Mouse (Mus musculus): ENCODE results near the gene A030005L19Rik. TPM values are rescaled to one million over a fixed set of nuclear protein-coding genes. Genes with fewer than 3 reads are reported as not detected.
"Not testable (repeated sequence)": the region's sequence is repeated elsewhere in the genome, so short reads cannot be mapped to it uniquely, and the experiment has no call there.

A030005L19Rik gene
- 0.19 TPM in 1 of 2 replicates, not detected in the other for polyA plus RNA-seq (2015; fragmentation: Nextera tagmentation; extraction: Ambion mirVana)

GRCm38 (mm10) chr1:82913025-82913424 is at the start of gene A030005L19Rik:
Gene A030005L19Rik, plus strand, starts transcription at chr1:82913325.
- H3K9me3 ChIP-seq: no peaks in the 10 kb centered on the region
- no peak within 1 kb of the TSS for H3K4me3 ChIP-seq
- no peaks in the 10 kb centered on the region for H3K27me3 ChIP-seq
- no peaks in the 10 kb centered on the region for H3K4me1 ChIP-seq
- WGBS: 81% methylated on average over 3 of the region's 3 CpGs
- no peak within 1 kb of the TSS for H3K4me2 ChIP-seq
- ATAC-seq (ENCODE audit: insufficient number of reproducible peaks, low FRiP score, low TSS enrichment, low read depth): no peak
- no peak within 1 kb of the TSS for H3K9ac ChIP-seq
- peaks cover 3% of the 10 kb centered on the region; the same call in 1 of the 2 replicates for H3K36me3 ChIP-seq
- no peak within 1 kb of the TSS for H3K27ac ChIP-seq

DNA sequence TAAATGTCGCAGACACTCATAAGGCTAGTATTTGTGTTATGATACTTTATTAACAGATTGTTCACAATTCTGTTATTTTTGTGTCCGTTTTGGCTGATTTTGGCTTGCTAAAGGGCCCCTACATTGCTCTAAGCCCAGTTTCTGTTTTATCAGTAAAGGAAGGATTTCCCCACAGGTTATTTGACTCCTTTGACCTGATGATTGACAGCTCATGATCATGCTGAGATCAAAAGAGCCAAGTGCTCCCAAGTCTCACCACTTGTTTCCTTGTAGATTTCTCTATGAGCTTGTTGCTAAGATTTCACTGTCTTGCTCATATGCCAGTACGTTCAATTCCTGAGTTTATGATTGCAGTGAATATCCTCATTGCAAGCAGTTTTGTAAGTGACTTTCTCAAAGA is 42.9 kb upstream of the A030005L19Rik start:
- no peak overlapping the region for H3K27ac ChIP-seq

DNA sequence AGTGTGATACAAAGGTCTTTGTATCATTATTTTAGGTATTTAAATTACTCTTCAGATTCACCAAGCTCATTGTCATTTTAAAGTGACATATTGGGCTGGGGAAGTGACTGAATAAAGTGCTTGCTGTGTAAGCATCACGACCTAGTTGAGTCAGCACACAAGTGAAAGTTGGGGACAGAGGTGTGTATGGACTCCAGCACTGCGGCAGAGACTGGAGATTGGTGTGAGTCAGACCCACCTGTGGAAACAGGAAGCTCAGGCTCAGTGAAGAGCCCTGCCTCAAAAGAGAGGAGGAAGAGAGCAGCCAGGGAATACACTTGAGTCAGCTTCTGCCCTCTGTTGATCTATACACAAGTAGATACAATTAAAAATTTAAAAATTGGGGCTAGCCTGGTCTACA is 34.0 kb upstream of the A030005L19Rik start:
- WGBS: 76% methylated on average over 2 of the region's 2 CpGs
- Histone ChIP-seq H3K27ac (no peak overlapping the region), H3K27me3 (no peaks in the 10 kb centered on the region), H3K9me3 (no peaks in the 10 kb centered on the region), H3K4me3 (no peak overlapping the region), H3K4me2 (no peak overlapping the region), H3K9ac (no peak overlapping the region), H3K4me1 (no peaks in the 10 kb centered on the region), H3K36me3 (peaks cover 33% of the 10 kb centered on the region)
- no peak for ATAC-seq (ENCODE audit: insufficient number of reproducible peaks, low FRiP score, low TSS enrichment, low read depth)

More for the DNA sequence above, 42.9 kb upstream of the A030005L19Rik start:
- 79% methylated on average over 3 of the region's 3 CpGs for WGBS
- Histone ChIP-seq H3K9ac (no peak overlapping the region), H3K4me3 (no peak overlapping the region), H3K4me2 (no peak overlapping the region), H3K36me3 (peaks cover 15% of the 10 kb centered on the region), H3K27me3 (no peaks in the 10 kb centered on the region), H3K9me3 (no peaks in the 10 kb centered on the region), H3K4me1 (no peaks in the 10 kb centered on the region)
- ATAC-seq (ENCODE audit: insufficient number of reproducible peaks, low FRiP score, low TSS enrichment, low read depth): no peak

DNA sequence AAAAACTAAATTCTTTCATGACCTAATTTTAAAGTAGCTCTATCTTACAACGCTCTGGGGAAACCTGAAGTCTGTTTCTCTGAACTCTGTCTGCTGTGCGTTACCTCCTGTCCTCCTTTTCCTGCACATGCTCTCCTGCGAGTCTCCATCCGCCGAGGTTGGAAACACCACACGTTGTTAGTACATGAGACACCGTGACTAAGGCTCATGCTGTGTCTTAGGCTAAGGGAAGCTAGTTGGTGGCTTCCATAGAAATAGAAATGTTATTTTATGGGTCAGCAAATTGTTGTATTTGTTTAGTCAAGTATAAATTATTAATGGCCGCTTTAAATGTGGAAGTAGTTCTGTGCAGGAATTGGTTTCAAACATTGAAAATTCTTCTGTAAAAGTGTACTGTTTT is 32.9 kb upstream of the A030005L19Rik start:
- Histone ChIP-seq H3K9me3 (no peaks in the 10 kb centered on the region), H3K9ac (no peak overlapping the region), H3K4me3 (no peak overlapping the region), H3K27me3 (no peaks in the 10 kb centered on the region), H3K27ac (no peak overlapping the region), H3K4me2 (no peak overlapping the region), H3K36me3 (peaks cover 37% of the 10 kb centered on the region), H3K4me1 (no peaks in the 10 kb centered on the region)
- WGBS: 83% methylated on average over 8 of the region's 8 CpGs
- ATAC-seq (ENCODE audit: insufficient number of reproducible peaks, low FRiP score, low TSS enrichment, low read depth): no peak

DNA sequence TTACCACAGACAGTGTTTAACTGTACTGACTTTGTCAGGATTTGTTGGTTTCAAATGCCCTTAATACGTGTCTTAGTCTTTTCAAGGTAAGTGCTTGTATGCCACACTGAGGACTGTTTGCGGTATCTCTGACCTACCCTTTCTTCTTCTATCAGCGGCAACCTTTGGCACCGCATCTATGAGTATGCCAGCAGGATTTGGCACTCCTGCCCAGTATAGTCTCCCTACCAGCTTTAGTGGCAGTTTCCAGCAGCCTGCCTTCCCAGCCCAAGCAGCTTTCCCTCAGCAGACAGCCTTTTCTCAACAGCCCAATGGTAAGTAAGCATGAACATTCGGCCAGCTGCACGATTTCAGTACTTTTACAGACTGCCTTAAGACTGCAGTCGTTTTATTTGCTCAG is 19.9 kb upstream of the A030005L19Rik start:
- WGBS: 95% methylated on average over 7 of the region's 7 CpGs

GRCm38 (mm10) chr1:82900567-82900966 is 12.6 kb upstream of the A030005L19Rik start:
- H3K27me3 ChIP-seq: no peaks in the 10 kb centered on the region
- no peak overlapping the region for H3K4me2 ChIP-seq
- no peak overlapping the region for H3K27ac ChIP-seq
- no peaks in the 10 kb centered on the region for H3K4me1 ChIP-seq
- no peak for ATAC-seq (ENCODE audit: insufficient number of reproducible peaks, low FRiP score, low TSS enrichment, low read depth)
- H3K4me3 ChIP-seq: no peak overlapping the region
- H3K9me3 ChIP-seq: no peaks in the 10 kb centered on the region
- peaks cover 27% of the 10 kb centered on the region for H3K36me3 ChIP-seq
- H3K9ac ChIP-seq: no peak overlapping the region
- 91% methylated on average over 1 of the region's 1 CpGs for WGBS

More for the DNA sequence above, 19.9 kb upstream of the A030005L19Rik start:
- Histone ChIP-seq H3K9ac (no peak overlapping the region), H3K9me3 (no peaks in the 10 kb centered on the region), H3K4me2 (no peak overlapping the region), H3K27me3 (no peaks in the 10 kb centered on the region), H3K4me3 (no peak overlapping the region), H3K27ac (no peak overlapping the region), H3K4me1 (no peaks in the 10 kb centered on the region), H3K36me3 (peaks cover 32% of the 10 kb centered on the region)
- no peak for ATAC-seq (ENCODE audit: insufficient number of reproducible peaks, low FRiP score, low TSS enrichment, low read depth)

GRCm38 (mm10) chr1:82901201-82901600 is 11.9 kb upstream of the A030005L19Rik start:
- 92% methylated on average over 3 of the region's 3 CpGs for WGBS
- Histone ChIP-seq H3K27ac (no peak overlapping the region), H3K4me2 (no peak overlapping the region), H3K27me3 (no peaks in the 10 kb centered on the region), H3K4me3 (no peak overlapping the region), H3K9me3 (no peaks in the 10 kb centered on the region), H3K4me1 (no peaks in the 10 kb centered on the region), H3K36me3 (peaks cover 27% of the 10 kb centered on the region), H3K9ac (no peak overlapping the region)
- ATAC-seq (ENCODE audit: insufficient number of reproducible peaks, low FRiP score, low TSS enrichment, low read depth): no peak

GRCm38 (mm10) chr1:82905886-82906285 is 7.2 kb upstream of the A030005L19Rik start:
- no peak overlapping the region for H3K9ac ChIP-seq
- no peak overlapping the region for H3K4me2 ChIP-seq
- peaks cover 20% of the 10 kb centered on the region for H3K36me3 ChIP-seq
- ATAC-seq (ENCODE audit: insufficient number of reproducible peaks, low FRiP score, low TSS enrichment, low read depth): no peak
- no peaks in the 10 kb centered on the region for H3K4me1 ChIP-seq
- 77% methylated on average over 3 of the region's 3 CpGs for WGBS
- no peak overlapping the region for H3K4me3 ChIP-seq
- H3K27ac ChIP-seq: no peak overlapping the region
- no peaks in the 10 kb centered on the region for H3K9me3 ChIP-seq
- H3K27me3 ChIP-seq: no peaks in the 10 kb centered on the region

DNA sequence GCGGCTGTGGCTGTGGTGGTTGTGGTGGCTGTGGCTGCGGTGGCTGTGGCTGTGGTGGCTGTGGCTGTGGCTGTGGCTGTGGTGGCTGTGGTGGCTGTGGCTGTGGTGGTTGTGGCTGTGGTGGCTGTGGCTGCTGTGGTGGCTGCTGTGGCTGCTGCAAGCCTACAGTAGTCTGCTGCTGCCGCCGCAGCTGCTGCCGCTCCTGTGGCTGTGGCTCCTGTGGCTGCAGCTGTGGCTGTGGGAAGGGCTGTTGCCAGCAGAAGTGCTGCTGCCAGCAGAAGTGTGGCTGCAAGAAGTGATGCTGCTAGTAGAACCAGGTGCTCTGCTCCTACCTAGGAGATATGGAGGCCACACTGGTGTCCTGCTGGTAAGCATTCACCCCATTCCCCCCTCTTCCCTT is 309 bp downstream of the A030005L19Rik start:
- H3K27ac ChIP-seq; H3K4me1 ChIP-seq; H3K4me3 ChIP-seq; H3K9me3 ChIP-seq; H3K36me3 ChIP-seq; H3K4me2 ChIP-seq; ATAC-seq (ENCODE audit: insufficient number of reproducible peaks, low FRiP score, low TSS enrichment, low read depth); H3K27me3 ChIP-seq; H3K9ac ChIP-seq: not testable (repeated sequence)
- 91% methylated on average over 5 of the region's 5 CpGs for WGBS

DNA sequence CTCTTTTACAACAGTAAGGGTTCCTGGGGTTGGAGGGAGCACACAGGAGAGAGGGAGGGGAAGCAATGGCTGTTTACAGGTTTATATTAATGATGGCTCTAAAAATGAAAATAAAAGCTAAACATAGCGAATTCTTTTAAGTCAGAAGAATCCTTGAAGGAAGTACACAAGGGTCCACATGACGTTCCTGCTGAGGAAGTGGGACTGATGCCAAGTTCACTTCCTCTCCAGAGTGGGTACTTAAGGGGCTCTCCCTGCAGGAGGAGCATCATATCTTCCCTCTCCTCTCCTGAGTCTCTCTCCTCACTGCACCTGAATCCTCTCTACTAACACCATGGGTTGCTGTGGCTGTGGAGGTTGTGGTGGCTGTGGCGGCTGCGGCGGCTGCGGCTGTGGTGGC is 11.5 kb downstream of the A030005L19Rik start, which contains the start of gene A030014E15Rik:
A030014E15Rik (plus strand) TSS at position 268 of the 400 bp plus-strand sequence.
- WGBS: 77% methylated on average over 6 of the region's 6 CpGs
- Histone ChIP-seq H3K36me3 (no peaks in the 10 kb centered on the region), H3K9me3 (no peaks in the 10 kb centered on the region), H3K4me2 (no peak within 1 kb of the TSS), H3K4me3 (no peak within 1 kb of the TSS), H3K27ac (no peak within 1 kb of the TSS), H3K4me1 (no peaks in the 10 kb centered on the region), H3K9ac (no peak within 1 kb of the TSS), H3K27me3 (no peaks in the 10 kb centered on the region)
- no peak for ATAC-seq (ENCODE audit: insufficient number of reproducible peaks, low FRiP score, low TSS enrichment, low read depth)

DNA sequence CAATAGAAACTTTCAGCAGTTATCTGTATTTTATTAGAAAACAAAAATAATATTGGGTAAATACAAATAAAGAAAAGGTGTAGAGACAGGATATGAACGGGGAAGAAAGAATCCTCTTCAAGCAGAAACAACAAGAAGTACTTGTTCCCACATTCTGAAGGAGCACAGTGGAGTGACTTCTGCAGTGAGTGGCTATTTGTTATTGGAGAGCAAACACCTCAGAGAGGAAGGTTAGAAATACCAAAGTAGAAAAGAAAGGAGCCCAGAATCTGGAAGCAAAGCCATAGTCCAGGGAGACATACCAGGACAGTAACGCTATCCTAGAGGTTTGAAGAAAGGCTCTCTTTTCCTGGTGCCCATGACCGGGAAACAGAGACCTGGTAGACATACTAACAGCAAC is 17.4 kb downstream of the A030005L19Rik start:
- 80% methylated on average over 1 of the region's 3 CpGs for WGBS
- not testable (repeated sequence) for H3K36me3 ChIP-seq; H3K27ac ChIP-seq; H3K9ac ChIP-seq; H3K4me2 ChIP-seq; H3K9me3 ChIP-seq; H3K27me3 ChIP-seq; H3K4me3 ChIP-seq; ATAC-seq (ENCODE audit: insufficient number of reproducible peaks, low FRiP score, low TSS enrichment, low read depth); H3K4me1 ChIP-seq

GRCm38 (mm10) chr1:82931326-82931725 is 18.2 kb downstream of the A030005L19Rik start, which contains the start of gene Gm6217:
Gene Gm6217, minus strand, starts transcription at chr1:82931399.
- H3K9ac ChIP-seq; H3K4me1 ChIP-seq; H3K36me3 ChIP-seq; H3K27ac ChIP-seq; H3K9me3 ChIP-seq; H3K27me3 ChIP-seq; H3K4me3 ChIP-seq; ATAC-seq (ENCODE audit: insufficient number of reproducible peaks, low FRiP score, low TSS enrichment, low read depth); H3K4me2 ChIP-seq: not testable (repeated sequence)
- WGBS: no CpG with 5 or more reads among the region's 6 CpGs

- Histone ChIP-seq H3K27ac (no peak overlapping the region), H3K9me3 (no peaks in the 10 kb centered on the region), H3K4me2 (no peak overlapping the region), H3K4me1 (no peaks in the 10 kb centered on the region), H3K4me3 (no peak overlapping the region), H3K27me3 (no peaks in the 10 kb centered on the region), H3K36me3 (no peaks in the 10 kb centered on the region), H3K9ac (no peak overlapping the region)
- no peak for ATAC-seq (ENCODE audit: insufficient number of reproducible peaks, low FRiP score, low TSS enrichment, low read depth)
- WGBS: 92% methylated on average over 5 of the region's 5 CpGs
Observed at GRCm38 (mm10) chr1:82938666-82939065, 25.5 kb downstream of the A030005L19Rik start.

Data from limb, embryonic 15.5 days (tissue).